Mouse (Mus musculus) neural tube, embryonic 13.5 days (tissue): ENCODE data around the gene Vmp1. TPM values are rescaled to one million over a fixed set of nuclear protein-coding genes. Genes with fewer than 3 reads are reported as not detected.

Experiments used
- ATAC-seq: fragments of 200-750 bp; cut with Nextera tagmentation; 2 replicates; pipeline ENCODE4 v1.8.0; 2017; ENCODE audit warnings: low read depth, mild to moderate bottlenecking, moderate TSS enrichment, moderate library complexity
- H3K27ac ChIP-seq: fragments of 300-500 bp; sonication (generic); replicated peaks from 2 replicates; pipeline ENCODE4 v1.5.1; 2015; ENCODE audit warnings: moderate library complexity, mild to moderate bottlenecking, inconsistent platforms
- H3K27me3 ChIP-seq: fragments of 300-500 bp; sonication (generic); 2 replicates; pipeline ENCODE4 v1.6.1; 2015; ENCODE audit warnings: mild to moderate bottlenecking, inconsistent platforms
- H3K36me3 ChIP-seq: fragments of 300-500 bp; sonication (generic); 2 replicates; pipeline ENCODE4 v1.6.1; 2015; ENCODE audit warnings: mild to moderate bottlenecking, inconsistent platforms
- H3K4me1 ChIP-seq: fragments of 300-500 bp; sonication (generic); replicated peaks from 2 replicates; pipeline ENCODE4 v1.6.1; 2015; ENCODE audit warnings: inconsistent platforms
- H3K4me2 ChIP-seq: fragments of 300-500 bp; sonication (generic); 2 replicates; pipeline ENCODE4 v1.6.1; 2015; ENCODE audit warnings: inconsistent platforms, mild to moderate bottlenecking, moderate library complexity
- H3K4me3 ChIP-seq: fragments of 300-500 bp; sonication (generic); 2 replicates; pipeline ENCODE4 v1.5.1; 2015; ENCODE audit warnings: mild to moderate bottlenecking, inconsistent platforms
- H3K9ac ChIP-seq: fragments of 300-500 bp; sonication (generic); 2 replicates; pipeline ENCODE4 v1.6.1; 2015; ENCODE audit warnings: moderate library complexity, mild to moderate bottlenecking, inconsistent platforms
- H3K9me3 ChIP-seq: fragments of 300-500 bp; sonication (generic); 2 replicates; pipeline ENCODE4 v1.6.1; 2016; ENCODE audit warnings: inconsistent platforms
- WGBS: fragments of 180-500 bp; shearing (Covaris S2); methylation state at CpG from one replicate; pipeline ENCODE4 v1.1.7; 2015; 5-methylcytosine and 5-hydroxymethylcytosine counted together
- polyA plus RNA-seq: library from polyadenylated mRNA; unstranded; fragments of >200 nt; fragmentation: Nextera tagmentation; extraction: Ambion mirVana; gene quantifications from 2 replicates; pipeline ENCODE4 v1.2.1, GENCODE M21; 2015

Vmp1 gene
- polyA plus RNA-seq, 1 experiment from 2014 or later, result 108 TPM

DNA sequence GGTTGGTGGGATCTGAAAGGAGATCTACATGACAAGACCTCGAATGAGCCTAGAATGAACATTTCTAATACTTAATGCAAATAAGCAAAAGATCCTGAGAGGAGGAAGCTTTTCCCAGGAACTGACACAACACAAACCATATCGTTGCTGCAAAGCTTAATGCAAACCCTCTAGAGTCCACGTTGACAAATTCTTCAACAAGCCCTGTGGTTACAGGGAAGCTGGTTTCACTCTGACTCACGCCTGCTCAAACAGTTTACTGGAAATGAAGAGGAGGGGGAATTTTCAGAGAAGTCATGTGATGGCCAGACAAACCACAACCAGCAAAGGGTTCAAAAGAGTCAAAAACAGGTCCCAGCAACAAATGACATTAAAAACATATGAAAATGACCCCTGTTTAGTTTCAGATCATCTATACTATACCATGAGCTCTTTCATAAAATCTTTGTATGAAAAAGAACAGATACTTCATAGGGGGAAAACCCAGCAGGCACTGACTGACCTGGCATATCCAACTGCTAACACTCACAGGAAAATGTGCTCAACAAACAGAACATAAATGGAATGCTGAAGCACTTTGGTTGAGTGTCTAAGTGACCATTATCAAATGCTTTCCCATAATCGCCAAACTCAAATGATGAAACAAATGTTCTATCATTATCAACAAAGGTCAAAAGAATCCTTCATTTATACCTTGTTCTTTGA is 59.2 kb downstream of the Vmp1 start:
- ATAC-seq, result no peak
- no peak overlapping the region for H3K4me3 ChIP-seq
- H3K9ac ChIP-seq, result no peak overlapping the region
- H3K36me3 ChIP-seq, result no peaks in the 10 kb centered on the region
- H3K27ac ChIP-seq, result no peak overlapping the region
- 0 out of 2 replicates have a peak, but pooled peaks cover 7% of the 10 kb centered on the region for H3K4me1 ChIP-seq
- no peaks in the 10 kb centered on the region for H3K9me3 ChIP-seq
- 81% methylated on average over 5 of the region's 5 CpGs for WGBS
- H3K4me2 ChIP-seq, result no peak overlapping the region
- no peaks in the 10 kb centered on the region for H3K27me3 ChIP-seq

DNA sequence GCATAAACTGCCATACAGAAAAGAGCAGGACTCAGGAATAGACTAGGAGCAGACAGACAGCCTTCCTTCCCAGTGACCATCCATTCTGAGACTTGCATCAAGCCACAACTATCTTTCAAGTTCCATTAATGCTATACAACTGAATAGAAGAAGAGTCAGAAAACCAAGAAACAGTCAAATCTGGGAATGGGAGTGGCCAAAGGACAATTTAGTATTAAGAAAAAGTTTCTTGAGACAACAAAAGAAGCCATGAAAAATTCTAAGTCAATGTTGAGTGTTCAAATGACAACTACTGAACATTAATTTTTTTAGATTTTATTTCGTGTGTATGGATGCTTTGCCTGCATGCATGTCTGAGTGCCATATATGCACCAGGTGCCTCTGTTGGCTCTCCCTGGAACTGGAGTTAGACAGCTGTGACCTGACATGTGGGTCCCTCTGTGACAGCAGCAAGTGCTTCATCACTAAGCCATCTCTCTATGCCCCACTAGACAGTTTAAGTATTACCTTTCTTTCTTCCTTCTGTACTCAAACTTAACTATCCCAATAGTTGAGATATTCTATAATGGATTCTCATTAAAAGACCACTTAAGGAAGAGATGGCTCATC is 60.1 kb downstream of the Vmp1 start:
- 0 out of 2 replicates have a peak, but pooled peaks cover 7% of the 10 kb centered on the region for H3K4me1 ChIP-seq
- no peak overlapping the region for H3K9ac ChIP-seq
- no peak for ATAC-seq
- H3K27me3 ChIP-seq, result no peaks in the 10 kb centered on the region
- WGBS, result 90% methylated on average over 1 of the region's 1 CpGs
- H3K4me2 ChIP-seq, result no peak overlapping the region
- H3K9me3 ChIP-seq, result no peaks in the 10 kb centered on the region
- no peaks in the 10 kb centered on the region for H3K36me3 ChIP-seq
- H3K27ac ChIP-seq, result no peak overlapping the region
- no peak overlapping the region for H3K4me3 ChIP-seq

DNA sequence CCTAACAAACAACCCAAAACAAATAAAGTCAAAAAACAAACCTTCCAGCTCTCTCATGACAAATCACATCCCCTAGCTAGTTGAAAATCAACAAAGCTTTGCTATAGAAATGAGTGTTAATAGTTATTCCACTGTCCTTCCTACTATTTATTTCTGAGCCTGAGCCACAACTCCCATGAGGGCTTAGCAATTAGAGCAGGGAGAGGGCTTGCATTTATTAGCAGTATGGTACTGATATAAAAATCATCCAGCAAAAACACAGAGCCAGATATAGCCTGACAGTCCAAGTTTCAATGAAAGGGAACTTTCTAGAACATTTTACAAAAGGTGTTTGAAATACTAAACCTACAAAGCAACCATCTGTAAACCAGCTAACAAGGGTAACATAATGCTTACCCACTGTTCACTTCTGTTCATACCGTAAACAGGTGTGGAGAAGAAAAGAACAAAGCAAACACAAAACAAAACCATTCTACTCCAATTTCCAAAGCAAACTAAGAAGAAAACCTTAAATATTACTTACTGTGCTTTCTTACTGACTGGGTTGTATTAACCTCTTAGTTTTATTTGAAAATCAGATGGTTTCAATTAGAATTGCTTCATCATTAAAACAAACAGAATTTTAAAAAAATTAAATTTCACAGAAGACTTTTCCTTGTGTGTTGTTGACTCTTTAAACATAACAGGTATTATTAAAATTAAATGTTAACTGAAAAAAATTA is 61.3 kb downstream of the Vmp1 start:
- H3K4me2 ChIP-seq, result no peak overlapping the region

DNA sequence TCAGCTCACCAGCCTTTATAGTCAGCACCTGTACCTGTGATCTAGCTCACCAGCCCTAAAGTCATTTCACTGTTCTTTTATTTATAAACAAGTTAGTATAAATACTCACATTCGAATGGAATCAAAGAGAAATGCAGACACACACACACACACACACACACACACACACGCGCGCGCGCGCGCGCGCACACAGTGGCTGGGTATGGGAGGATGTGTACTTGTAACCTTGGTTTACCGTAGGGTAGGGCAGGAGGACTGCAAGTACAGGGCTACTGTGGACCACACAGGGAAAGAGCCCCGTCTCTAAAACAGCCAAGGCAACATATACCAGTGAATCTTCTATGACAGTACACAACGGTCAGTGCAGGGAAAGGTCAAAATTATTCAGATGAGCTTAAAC is 62.5 kb downstream of the Vmp1 start:
- H3K4me1 ChIP-seq, result 0 out of 2 replicates have a peak, but pooled peaks cover 7% of the 10 kb centered on the region
- H3K27ac ChIP-seq, result no peak overlapping the region
- no peak overlapping the region for H3K9ac ChIP-seq
- WGBS, result 96% methylated on average over 13 of the region's 13 CpGs
- no peaks in the 10 kb centered on the region for H3K9me3 ChIP-seq
- H3K27me3 ChIP-seq, result no peaks in the 10 kb centered on the region
- no peak overlapping the region for H3K4me3 ChIP-seq
- no peak overlapping the region for H3K4me2 ChIP-seq
- no peak for ATAC-seq
- no peaks in the 10 kb centered on the region for H3K36me3 ChIP-seq

More for the DNA sequence above, 61.3 kb downstream of the Vmp1 start:
- 0 out of 2 replicates have a peak, but pooled peaks cover 7% of the 10 kb centered on the region for H3K4me1 ChIP-seq
- no peak for ATAC-seq
- no peak overlapping the region for H3K9ac ChIP-seq
- no peak overlapping the region for H3K27ac ChIP-seq
- WGBS, result 83% methylated on average over 1 of the region's 1 CpGs
- no peak overlapping the region for H3K4me3 ChIP-seq
- no peaks in the 10 kb centered on the region for H3K27me3 ChIP-seq
- no peaks in the 10 kb centered on the region for H3K36me3 ChIP-seq
- no peaks in the 10 kb centered on the region for H3K9me3 ChIP-seq

DNA sequence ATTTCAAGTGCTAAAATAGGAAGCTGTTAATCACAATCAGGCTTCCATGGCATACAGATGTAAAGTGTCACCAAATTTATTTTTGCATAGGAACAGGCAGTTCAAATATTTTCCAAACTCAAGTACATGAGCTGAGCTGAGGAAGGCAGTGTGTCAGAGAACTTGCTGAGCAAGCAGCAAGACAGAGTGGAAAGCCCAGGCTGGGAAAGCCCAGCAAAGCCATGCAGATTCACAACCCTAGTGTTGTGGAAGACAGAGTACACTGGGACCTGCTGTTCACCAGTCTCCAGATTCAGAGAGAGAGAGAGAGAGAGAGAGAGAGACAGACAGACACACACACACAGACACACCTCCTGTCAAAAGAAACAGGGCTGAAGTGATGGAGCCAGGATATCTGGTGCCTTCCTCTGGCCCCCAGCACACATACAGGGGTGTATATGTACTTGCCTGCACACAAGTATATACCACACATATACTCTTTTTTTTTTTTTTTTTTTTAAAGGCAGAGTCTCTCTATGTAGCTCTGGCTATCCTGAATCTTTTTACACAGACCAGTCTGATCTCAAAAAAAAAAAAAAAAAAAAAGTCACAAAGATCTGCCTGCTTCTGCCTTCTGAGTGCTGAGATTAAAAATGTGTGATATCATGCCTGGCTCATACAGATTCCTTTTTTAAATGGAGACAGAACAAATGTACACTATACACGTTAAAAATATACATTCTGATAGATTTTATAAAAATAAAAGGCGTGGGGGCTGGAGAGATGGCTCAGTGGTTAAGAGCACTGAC is 64.9 kb downstream of the Vmp1 start:
- ATAC-seq, result no peak
- H3K36me3 ChIP-seq, result no peaks in the 10 kb centered on the region

DNA sequence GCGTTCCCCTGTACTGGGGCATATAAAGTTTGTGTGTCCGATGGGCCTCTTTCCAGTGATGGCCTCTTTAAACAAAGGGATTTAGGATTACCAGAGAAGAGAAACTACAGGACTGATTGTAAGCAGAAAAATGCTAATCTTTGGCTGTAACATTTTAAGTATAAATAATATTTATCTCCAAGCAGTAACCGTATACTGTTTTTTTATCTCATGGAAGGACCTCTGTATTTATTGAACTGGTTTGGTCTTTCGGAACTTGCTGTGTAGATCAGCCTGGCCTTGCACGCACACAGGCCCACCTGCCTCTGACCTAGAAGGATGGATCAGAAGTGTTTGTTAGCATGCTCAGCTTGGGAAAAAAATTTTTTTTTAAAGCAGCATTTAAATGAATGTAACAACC is 69.0 kb downstream of the Vmp1 start:
- WGBS, result 82% methylated on average over 5 of the region's 5 CpGs
- Histone ChIP-seq H3K9me3 (no peaks in the 10 kb centered on the region), H3K4me1 (no peaks in the 10 kb centered on the region), H3K9ac (no peak overlapping the region), H3K36me3 (peaks cover 7% of the 10 kb centered on the region), H3K27me3 (no peaks in the 10 kb centered on the region), H3K4me3 (no peak overlapping the region), H3K4me2 (no peak overlapping the region), H3K27ac (no peak overlapping the region)
- ATAC-seq, result no peak

More for the DNA sequence above, 64.9 kb downstream of the Vmp1 start:
- WGBS, result 89% methylated on average over 2 of the region's 2 CpGs
- Histone ChIP-seq H3K27me3 (no peaks in the 10 kb centered on the region), H3K9ac (no peak overlapping the region), H3K9me3 (no peaks in the 10 kb centered on the region), H3K27ac (no peak overlapping the region), H3K4me1 (0 out of 2 replicates have a peak, but pooled peaks cover 7% of the 10 kb centered on the region), H3K4me3 (no peak overlapping the region), H3K4me2 (no peak overlapping the region)

DNA sequence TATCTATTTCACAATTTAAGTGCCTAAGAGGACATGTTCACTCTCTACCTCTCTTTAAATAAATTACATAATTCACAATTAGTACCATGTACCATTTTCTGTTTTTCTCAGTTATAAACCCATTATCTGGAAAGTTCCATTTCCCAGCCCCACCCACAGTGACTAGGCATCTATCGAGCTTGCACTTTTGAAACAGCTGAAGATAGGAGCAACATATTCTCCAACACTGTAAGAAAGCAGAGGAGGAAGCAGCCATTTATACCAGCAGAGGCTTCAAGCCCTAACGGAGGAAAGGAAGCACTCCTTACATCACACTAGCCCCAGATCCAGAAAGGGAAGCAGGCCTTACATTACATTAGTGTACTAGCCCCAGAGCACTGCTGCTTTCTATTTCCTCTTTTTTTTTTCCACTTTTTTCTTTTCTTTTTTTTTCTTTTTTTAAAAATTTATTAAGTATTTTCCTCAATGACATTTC is 69.5 kb downstream of the Vmp1 start:
- Histone ChIP-seq H3K36me3 (peaks cover 7% of the 10 kb centered on the region), H3K27me3 (no peaks in the 10 kb centered on the region), H3K9me3 (no peaks in the 10 kb centered on the region), H3K4me3 (no peak overlapping the region), H3K4me2 (no peak overlapping the region), H3K27ac (no peak overlapping the region), H3K9ac (no peak overlapping the region), H3K4me1 (no peaks in the 10 kb centered on the region)
- no peak for ATAC-seq
- 68% methylated on average over 2 of the region's 2 CpGs for WGBS

DNA sequence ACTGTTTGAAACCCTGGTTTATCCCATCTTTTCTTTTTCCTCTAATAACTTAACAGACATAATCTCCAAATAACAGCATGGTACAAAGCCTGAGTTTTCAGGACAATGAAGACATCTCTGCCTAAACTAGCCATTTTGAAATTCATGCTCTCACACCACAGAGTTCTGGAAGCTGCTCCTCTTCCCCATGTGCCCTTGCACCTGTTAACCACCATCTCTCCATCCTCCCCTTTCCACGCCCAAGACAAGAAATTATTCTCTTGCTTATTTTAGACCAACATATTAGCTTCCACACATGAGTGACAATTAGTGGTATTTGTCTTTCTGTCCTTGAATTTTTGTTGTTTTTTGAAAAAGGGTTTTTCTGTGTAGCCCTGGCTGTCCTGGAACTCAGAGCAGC is 71.6 kb downstream of the Vmp1 start:
- Histone ChIP-seq H3K27ac (no peak overlapping the region), H3K4me2 (no peak overlapping the region), H3K36me3 (peaks cover 11% of the 10 kb centered on the region), H3K9me3 (no peaks in the 10 kb centered on the region), H3K4me1 (no peaks in the 10 kb centered on the region), H3K4me3 (no peak overlapping the region), H3K9ac (no peak overlapping the region), H3K27me3 (no peaks in the 10 kb centered on the region)
- 89% methylated on average over 1 of the region's 1 CpGs for WGBS
- ATAC-seq, result no peak

DNA sequence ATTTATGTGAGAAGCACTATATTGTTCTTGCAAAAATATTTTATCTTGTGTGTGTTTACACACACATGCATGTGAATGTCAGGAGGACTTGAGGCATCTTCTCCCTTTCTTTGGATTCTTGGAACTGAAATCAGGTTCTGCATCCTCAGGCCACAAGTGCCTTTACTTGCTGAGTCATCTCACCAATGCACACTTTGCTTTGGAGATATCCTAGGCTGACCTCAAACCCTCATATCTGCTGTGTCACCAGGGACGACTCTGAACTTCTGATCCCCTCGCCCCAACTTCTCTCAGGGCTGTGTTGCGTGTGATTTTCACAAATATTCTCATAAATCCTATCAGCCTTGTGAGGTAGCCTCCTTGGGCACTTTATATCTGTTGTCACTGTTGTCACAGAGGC is 73.4 kb downstream of the Vmp1 start:
- Histone ChIP-seq H3K27ac (no peak overlapping the region), H3K4me1 (no peaks in the 10 kb centered on the region), H3K9ac (no peak overlapping the region), H3K27me3 (no peaks in the 10 kb centered on the region), H3K4me3 (no peak overlapping the region), H3K4me2 (no peak overlapping the region), H3K9me3 (no peaks in the 10 kb centered on the region), H3K36me3 (peaks cover 23% of the 10 kb centered on the region)
- WGBS, result 90% methylated on average over 3 of the region's 3 CpGs
- no peak for ATAC-seq

DNA sequence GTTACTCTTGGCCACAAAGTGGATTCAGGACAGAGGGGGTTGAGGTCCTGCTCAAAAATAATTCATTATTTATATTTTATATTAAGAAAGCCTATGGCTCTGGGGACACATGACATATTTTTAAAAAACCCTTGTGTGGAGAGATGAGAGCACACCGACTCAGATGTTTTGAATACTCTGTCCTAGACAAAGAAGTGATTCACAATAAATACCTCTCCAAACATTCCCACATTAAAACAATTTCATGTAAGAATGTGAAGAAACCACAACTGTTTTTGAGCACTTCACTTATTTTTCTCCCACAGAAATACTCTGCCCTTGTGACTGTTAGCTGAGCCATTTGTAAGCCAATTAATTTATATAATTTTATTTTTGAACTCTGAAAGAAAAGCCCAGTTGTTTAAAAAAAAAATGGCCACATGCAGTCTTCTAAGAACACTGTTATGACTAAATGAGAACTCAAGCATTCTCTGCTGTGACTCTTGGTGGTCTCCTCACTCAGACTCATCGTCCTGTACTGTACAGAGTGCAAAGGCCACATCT is 75.8 kb downstream of the Vmp1 start:
- 84% methylated on average over 2 of the region's 2 CpGs for WGBS
- no peaks in the 10 kb centered on the region for H3K4me1 ChIP-seq
- ATAC-seq, result no peak
- no peaks in the 10 kb centered on the region for H3K27me3 ChIP-seq
- H3K27ac ChIP-seq, result no peak overlapping the region
- no peak overlapping the region for H3K4me3 ChIP-seq
- peaks cover 28% of the 10 kb centered on the region for H3K36me3 ChIP-seq
- no peak overlapping the region for H3K9ac ChIP-seq
- no peaks in the 10 kb centered on the region for H3K9me3 ChIP-seq
- no peak overlapping the region for H3K4me2 ChIP-seq

DNA sequence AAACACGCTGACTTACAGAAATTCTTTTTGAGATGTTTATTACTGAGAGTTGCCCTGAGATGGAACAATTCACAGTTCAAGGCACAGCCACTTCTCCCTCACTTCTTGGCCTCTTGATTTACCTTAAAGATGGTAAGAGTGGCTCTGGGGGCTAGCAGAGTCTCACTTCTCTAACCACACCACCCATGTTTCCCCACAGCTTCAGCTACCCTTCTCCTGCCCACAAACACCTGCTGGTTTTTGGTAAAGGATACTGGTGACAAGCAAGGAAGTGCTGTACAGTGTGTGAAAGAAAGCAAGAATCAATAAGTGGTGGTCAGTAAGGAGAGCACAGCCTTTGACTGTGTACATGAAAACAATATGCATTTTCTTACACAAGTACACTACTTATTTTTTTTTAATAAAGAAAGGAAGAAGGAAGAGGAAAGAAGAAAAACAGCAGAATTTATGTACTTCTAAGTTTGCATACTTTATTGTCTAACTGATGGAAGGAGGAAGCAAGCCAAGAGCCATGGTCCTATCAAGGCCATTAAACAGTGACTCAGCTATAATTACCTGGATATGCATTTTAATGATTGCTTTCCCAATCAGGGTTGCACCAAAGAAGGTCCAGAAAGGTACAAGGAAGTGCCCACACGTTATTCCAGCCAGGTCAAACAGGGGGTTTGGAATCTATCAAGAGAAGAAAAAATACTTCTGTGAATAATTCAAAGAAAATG is 76.9 kb downstream of the Vmp1 start:
- H3K27ac ChIP-seq, result no peak overlapping the region
- H3K4me1 ChIP-seq, result no peaks in the 10 kb centered on the region
- no peak for ATAC-seq
- no peaks in the 10 kb centered on the region for H3K9me3 ChIP-seq
- H3K36me3 ChIP-seq, result peaks cover 28% of the 10 kb centered on the region
- no peak overlapping the region for H3K4me3 ChIP-seq
- H3K27me3 ChIP-seq, result no peaks in the 10 kb centered on the region
- no peak overlapping the region for H3K4me2 ChIP-seq
- no peak overlapping the region for H3K9ac ChIP-seq
- WGBS, result 93% methylated on average over 2 of the region's 2 CpGs
